Mouse (Mus musculus) ES-Bruce4 (cell line): ENCODE measurements at regions not wholly inside any gene's neighbourhood (a gene's known extent, or its start where the extent isn't known, plus 50 kb on each side); places are given as distances from the start of the nearest gene placed in this dataset.

ENCODE experiments used
- H3K27ac ChIP-seq: 2 replicates; pipeline ENCODE4 v1.5.1; 2012; ENCODE audit warnings: low read length, inconsistent platforms; ENCODE audit not compliant: insufficient read depth
- H3K27me3 ChIP-seq: 2 replicates; pipeline ENCODE4 v1.6.1; 2012; ENCODE audit warnings: mild to moderate bottlenecking, low read length, inconsistent platforms; ENCODE audit not compliant: control insufficient read depth, poor library complexity, insufficient read depth, severe bottlenecking
- H3K36me3 ChIP-seq: 2 replicates; pipeline ENCODE4 v1.6.1; 2012; ENCODE audit warnings: inconsistent platforms, mild to moderate bottlenecking, low read length, moderate library complexity; ENCODE audit not compliant: control insufficient read depth, poor library complexity, insufficient read depth, severe bottlenecking
- H3K4me1 ChIP-seq: one replicate; pipeline ENCODE4 v1.8.1; 2011; ENCODE audit warnings: low read length; ENCODE audit not compliant: control insufficient read depth, insufficient read depth
- H3K4me3 ChIP-seq: 2 replicates; pipeline ENCODE4 v1.5.1; 2011; ENCODE audit warnings: low read depth, mild to moderate bottlenecking, low read length
- H3K9ac ChIP-seq: 2 replicates; pipeline ENCODE4 v1.6.1; 2012; ENCODE audit warnings: low read depth, mild to moderate bottlenecking, inconsistent platforms; ENCODE audit not compliant: poor library complexity, severe bottlenecking
- H3K9me3 ChIP-seq: replicated peaks from 2 replicates; pipeline ENCODE4 v1.6.1; 2012; ENCODE audit warnings: mild to moderate bottlenecking, low read length, inconsistent platforms; ENCODE audit not compliant: control insufficient read depth, poor library complexity, insufficient read depth, severe bottlenecking
- CTCF ChIP-seq: IDR thresholded peaks from one replicate; pipeline ENCODE4 v1.8.1; 2011; ENCODE audit warnings: low read depth, low read length
- EP300 ChIP-seq: IDR thresholded peaks from 2 replicates; pipeline ENCODE4 v1.6.1; 2011; ENCODE audit warnings: low read depth, low read length; ENCODE audit not compliant: insufficient read depth
- POLR2A ChIP-seq: IDR thresholded peaks from one replicate; pipeline ENCODE4 v1.8.1; 2011; ENCODE audit warnings: low read length; ENCODE audit not compliant: insufficient read depth

GRCm38 (mm10) chr15:40480386-40480785 lies 346.2 kb downstream of the 9330182O14Rik start:
- no peak for TF ChIP-seq CTCF
- no peaks in the 10 kb centered on the region for H3K9me3 ChIP-seq
- no peaks in the 10 kb centered on the region for H3K27me3 ChIP-seq
- H3K9ac ChIP-seq = no peak overlapping the region
- H3K27ac ChIP-seq = no peak overlapping the region
- H3K4me3 ChIP-seq = no peak overlapping the region
- no peaks in the 10 kb centered on the region for H3K36me3 ChIP-seq
- no peaks in the 10 kb centered on the region for H3K4me1 ChIP-seq

DNA sequence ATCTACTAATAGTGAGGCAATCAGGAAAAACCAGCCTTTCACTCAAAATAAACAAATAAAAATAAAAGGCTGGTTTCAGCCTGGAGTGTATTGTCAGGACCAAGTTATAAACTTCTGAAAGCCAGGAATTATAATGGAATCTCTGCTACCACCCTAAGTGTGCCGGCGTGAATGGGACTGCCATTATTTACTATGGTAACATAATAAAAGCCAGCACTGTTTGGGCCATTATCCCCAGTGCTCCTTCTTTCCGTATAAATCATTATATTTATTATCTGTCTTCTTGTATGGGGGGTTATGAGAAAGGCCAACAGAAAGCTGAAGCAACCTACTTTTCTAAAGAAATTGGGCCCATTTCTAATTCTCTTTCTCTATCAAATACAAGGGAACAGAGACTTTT lies 347.1 kb downstream of the 9330182O14Rik start:
- H3K4me1 ChIP-seq = no peaks in the 10 kb centered on the region
- H3K27ac ChIP-seq = no peak overlapping the region
- no peaks in the 10 kb centered on the region for H3K36me3 ChIP-seq
- H3K4me3 ChIP-seq = no peak overlapping the region
- no peak overlapping the region for H3K9ac ChIP-seq
- H3K9me3 ChIP-seq = no peaks in the 10 kb centered on the region
- TF ChIP-seq EP300 (no peak), POLR2A (no peak), CTCF (no peak)
- no peaks in the 10 kb centered on the region for H3K27me3 ChIP-seq

- Histone ChIP-seq H3K9ac (no peak overlapping the region), H3K4me3 (no peak overlapping the region), H3K27me3 (no peaks in the 10 kb centered on the region), H3K27ac (no peak overlapping the region), H3K4me1 (no peaks in the 10 kb centered on the region), H3K36me3 (no peaks in the 10 kb centered on the region), H3K9me3 (no peaks in the 10 kb centered on the region)
- TF ChIP-seq POLR2A (no peak), CTCF (no peak), EP300 (no peak)
These were observed 351.8 kb downstream of the 9330182O14Rik start for GRCm38 (mm10) chr15:40485997-40486396.

- Histone ChIP-seq H3K36me3 (no peaks in the 10 kb centered on the region), H3K27ac (no peak overlapping the region), H3K4me3 (no peak overlapping the region), H3K9ac (no peak overlapping the region), H3K4me1 (no peaks in the 10 kb centered on the region), H3K9me3 (no peaks in the 10 kb centered on the region), H3K27me3 (no peaks in the 10 kb centered on the region)
- no peak for TF ChIP-seq EP300
- no peak for TF ChIP-seq POLR2A
- no peak for TF ChIP-seq CTCF
These were observed 367.3 kb downstream of the 9330182O14Rik start for GRCm38 (mm10) chr15:40501180-40502125.

DNA sequence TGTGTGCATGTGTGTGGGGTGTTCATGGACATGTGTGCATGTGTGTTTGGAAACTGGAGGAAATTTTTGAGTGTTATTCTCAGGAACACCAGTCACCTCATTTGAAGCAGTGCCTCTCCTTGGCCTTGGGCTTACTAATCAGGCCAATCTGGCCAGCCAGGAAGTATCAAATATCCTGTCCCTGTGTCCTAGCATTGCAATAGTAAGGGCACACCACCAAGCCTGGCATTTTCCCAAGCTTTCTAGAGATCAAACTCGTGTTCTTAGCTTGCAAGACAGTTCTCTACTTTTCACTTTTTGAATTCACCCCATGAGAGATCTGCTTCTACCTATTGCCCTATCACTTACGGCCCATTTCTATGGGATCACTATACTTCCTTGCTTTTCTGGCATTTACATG lies 376.7 kb downstream of the 9330182O14Rik start:
- Histone ChIP-seq H3K9ac (no peak overlapping the region), H3K27ac (no peak overlapping the region), H3K9me3 (no peaks in the 10 kb centered on the region), H3K4me1 (no peaks in the 10 kb centered on the region), H3K27me3 (no peaks in the 10 kb centered on the region), H3K4me3 (no peak overlapping the region), H3K36me3 (no peaks in the 10 kb centered on the region)
- no peak for TF ChIP-seq POLR2A
- no peak for TF ChIP-seq EP300
- no peak for TF ChIP-seq CTCF

GRCm38 (mm10) chr15:40524350-40524749 lies 390.2 kb downstream of the 9330182O14Rik start:
- no peak overlapping the region for H3K9ac ChIP-seq
- no peaks in the 10 kb centered on the region for H3K9me3 ChIP-seq

More at GRCm38 (mm10) chr15:40524350-40524749, 390.2 kb downstream of the 9330182O14Rik start:
- no peak for TF ChIP-seq EP300
- no peak for TF ChIP-seq POLR2A
- TF ChIP-seq CTCF = no peak
- Histone ChIP-seq H3K27me3 (no peaks in the 10 kb centered on the region), H3K36me3 (no peaks in the 10 kb centered on the region), H3K4me1 (no peaks in the 10 kb centered on the region), H3K27ac (no peak overlapping the region), H3K4me3 (no peak overlapping the region)
